Mouse (Mus musculus): ENCODE measurements around the gene Agbl4. TPM values are rescaled to one million over a fixed set of nuclear protein-coding genes. Genes with fewer than 3 reads are reported as not detected.

Agbl4 gene
- polyA plus RNA-seq, 1 experiment from 2014 or later: 0.19 TPM

- no peak for ATAC-seq (ENCODE audit: insufficient number of reproducible peaks, insufficient read depth, low FRiP score, low read depth)
- no peak overlapping the region for H3K9ac ChIP-seq (replicated peaks; ENCODE audit: low read depth, low read length)
- no peak overlapping the region for H3K4me2 ChIP-seq (replicated peaks; ENCODE audit: low read depth, low read length)
- H3K27me3 ChIP-seq (ENCODE audit: control insufficient read depth, insufficient read depth, low read length): no peaks in the 10 kb centered on the region
- H3K4me1 ChIP-seq (ENCODE audit: control insufficient read depth, insufficient read depth, low read length): no peaks in the 10 kb centered on the region
- no peaks in the 10 kb centered on the region for H3K9me3 ChIP-seq (ENCODE audit: control insufficient read depth, low read depth, low read length)
- H3K27ac ChIP-seq (ENCODE audit: low read length): no peak overlapping the region
- no peak overlapping the region for H3K4me3 ChIP-seq (ENCODE audit: low read depth, low read length)
- WGBS: 43% methylated on average over 3 of the region's 3 CpGs
- no peaks in the 10 kb centered on the region for H3K36me3 ChIP-seq (ENCODE audit: control insufficient read depth, insufficient read depth, low read length)
Measured at GRCm38 (mm10) chr4:111357176-111357575, 959.7 kb downstream of the Agbl4 start.

- Histone ChIP-seq H3K27ac (ENCODE audit: low read length) (no peak overlapping the region), H3K9ac (replicated peaks; ENCODE audit: low read depth, low read length) (no peak overlapping the region), H3K4me3 (ENCODE audit: low read depth, low read length) (no peak overlapping the region), H3K4me2 (replicated peaks; ENCODE audit: low read depth, low read length) (no peak overlapping the region), H3K27me3 (ENCODE audit: control insufficient read depth, insufficient read depth, low read length) (no peaks in the 10 kb centered on the region), H3K4me1 (ENCODE audit: control insufficient read depth, insufficient read depth, low read length) (no peaks in the 10 kb centered on the region), H3K9me3 (ENCODE audit: control insufficient read depth, low read depth, low read length) (no peaks in the 10 kb centered on the region), H3K36me3 (ENCODE audit: control insufficient read depth, insufficient read depth, low read length) (no peaks in the 10 kb centered on the region)
- no peak for ATAC-seq (ENCODE audit: insufficient number of reproducible peaks, insufficient read depth, low FRiP score, low read depth)
- 68% methylated on average over 2 of the region's 2 CpGs for WGBS
Measured at GRCm38 (mm10) chr4:111364199-111364598, 966.7 kb downstream of the Agbl4 start.

DNA sequence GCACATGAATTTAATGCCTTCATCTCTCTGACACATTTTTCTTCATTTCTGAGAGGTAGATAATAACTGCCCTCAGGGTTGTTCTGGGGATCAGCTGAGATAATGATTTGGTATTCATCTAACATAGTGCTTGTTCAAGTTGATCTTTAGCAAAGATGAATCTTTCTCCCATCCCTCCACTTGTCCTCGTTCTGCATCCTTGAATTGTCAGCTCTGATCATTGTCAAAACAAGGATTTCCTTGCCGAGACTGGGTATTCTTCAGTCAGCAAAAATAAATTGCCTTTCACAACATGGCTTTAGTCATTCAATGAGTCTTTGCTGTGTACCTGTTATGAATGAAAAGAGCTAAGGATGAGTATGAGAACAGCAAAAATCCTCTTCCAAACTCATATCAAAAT lies 970.3 kb downstream of the Agbl4 start:
- 64% methylated on average over 2 of the region's 2 CpGs for WGBS
- H3K9me3 ChIP-seq (ENCODE audit: control insufficient read depth, low read depth, low read length): no peaks in the 10 kb centered on the region
- no peak overlapping the region for H3K9ac ChIP-seq (replicated peaks; ENCODE audit: low read depth, low read length)
- no peak for ATAC-seq (ENCODE audit: insufficient number of reproducible peaks, insufficient read depth, low FRiP score, low read depth)
- no peak overlapping the region for H3K27ac ChIP-seq (ENCODE audit: low read length)
- H3K4me1 ChIP-seq (ENCODE audit: control insufficient read depth, insufficient read depth, low read length): no peaks in the 10 kb centered on the region
- no peaks in the 10 kb centered on the region for H3K36me3 ChIP-seq (ENCODE audit: control insufficient read depth, insufficient read depth, low read length)
- no peak overlapping the region for H3K4me3 ChIP-seq (ENCODE audit: low read depth, low read length)
- no peaks in the 10 kb centered on the region for H3K27me3 ChIP-seq (ENCODE audit: control insufficient read depth, insufficient read depth, low read length)
- H3K4me2 ChIP-seq (replicated peaks; ENCODE audit: low read depth, low read length): no peak overlapping the region

- Histone ChIP-seq H3K27ac (ENCODE audit: low read length) (no peak overlapping the region), H3K9me3 (ENCODE audit: control insufficient read depth, low read depth, low read length) (no peaks in the 10 kb centered on the region), H3K4me1 (ENCODE audit: control insufficient read depth, insufficient read depth, low read length) (no peaks in the 10 kb centered on the region), H3K36me3 (ENCODE audit: control insufficient read depth, insufficient read depth, low read length) (no peaks in the 10 kb centered on the region), H3K4me2 (replicated peaks; ENCODE audit: low read depth, low read length) (no peak overlapping the region), H3K4me3 (ENCODE audit: low read depth, low read length) (no peak overlapping the region), H3K9ac (replicated peaks; ENCODE audit: low read depth, low read length) (no peak overlapping the region), H3K27me3 (ENCODE audit: control insufficient read depth, insufficient read depth, low read length) (no peaks in the 10 kb centered on the region)
- no peak for ATAC-seq (ENCODE audit: insufficient number of reproducible peaks, insufficient read depth, low FRiP score, low read depth)
Measured at GRCm38 (mm10) chr4:111377159-111377558, 979.7 kb downstream of the Agbl4 start.

DNA sequence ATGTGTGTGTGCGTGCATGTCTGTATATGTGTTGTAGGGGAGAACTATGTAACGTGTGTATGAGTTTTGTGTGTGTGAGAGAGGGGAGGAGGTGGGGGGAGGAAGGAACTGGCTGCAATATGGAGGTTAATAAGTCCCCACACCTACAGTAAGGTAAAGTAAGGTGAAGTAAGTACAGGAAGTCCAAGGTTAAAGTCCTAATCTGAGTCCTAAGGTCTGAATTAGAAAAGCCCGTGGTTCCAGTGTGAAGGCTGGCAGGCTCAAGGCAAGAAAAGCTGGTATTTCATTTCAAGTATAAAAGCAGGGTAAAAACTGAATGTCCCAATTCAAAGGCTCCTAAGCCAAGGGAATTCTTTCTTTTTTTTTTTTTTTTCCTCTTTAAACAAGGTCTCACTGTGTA lies 980.6 kb downstream of the Agbl4 start:
- no peak for ATAC-seq (ENCODE audit: insufficient number of reproducible peaks, insufficient read depth, low FRiP score, low read depth)
- 94% methylated on average over 3 of the region's 3 CpGs for WGBS
- Histone ChIP-seq H3K36me3 (ENCODE audit: control insufficient read depth, insufficient read depth, low read length) (no peaks in the 10 kb centered on the region), H3K9ac (replicated peaks; ENCODE audit: low read depth, low read length) (no peak overlapping the region), H3K27me3 (ENCODE audit: control insufficient read depth, insufficient read depth, low read length) (no peaks in the 10 kb centered on the region), H3K4me3 (ENCODE audit: low read depth, low read length) (no peak overlapping the region), H3K9me3 (ENCODE audit: control insufficient read depth, low read depth, low read length) (no peaks in the 10 kb centered on the region), H3K4me1 (ENCODE audit: control insufficient read depth, insufficient read depth, low read length) (no peaks in the 10 kb centered on the region), H3K4me2 (replicated peaks; ENCODE audit: low read depth, low read length) (no peak overlapping the region), H3K27ac (ENCODE audit: low read length) (no peak overlapping the region)

DNA sequence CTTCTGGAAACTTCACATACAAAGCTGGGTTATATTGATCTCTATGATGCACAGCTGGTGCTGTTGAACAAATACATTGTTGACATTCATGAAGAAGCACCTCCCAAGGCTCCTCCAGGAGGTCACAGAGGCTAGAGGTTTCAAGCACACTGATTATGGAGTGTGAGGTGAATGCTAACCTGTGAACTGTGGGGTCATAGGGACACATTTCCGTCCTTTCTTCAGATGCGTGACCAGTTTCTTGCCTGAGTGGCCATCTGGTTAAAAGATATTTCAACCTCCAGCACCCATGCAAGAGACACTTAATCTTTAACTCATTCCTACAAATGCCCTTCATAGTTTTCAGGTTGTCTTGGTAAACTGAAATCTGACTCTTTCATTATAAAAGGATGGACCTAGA lies 985.6 kb downstream of the Agbl4 start:
- Histone ChIP-seq H3K27me3 (ENCODE audit: control insufficient read depth, insufficient read depth, low read length) (no peaks in the 10 kb centered on the region), H3K9ac (replicated peaks; ENCODE audit: low read depth, low read length) (no peak overlapping the region), H3K4me2 (replicated peaks; ENCODE audit: low read depth, low read length) (no peak overlapping the region), H3K27ac (ENCODE audit: low read length) (no peak overlapping the region), H3K36me3 (ENCODE audit: control insufficient read depth, insufficient read depth, low read length) (no peaks in the 10 kb centered on the region), H3K4me3 (ENCODE audit: low read depth, low read length) (no peak overlapping the region), H3K9me3 (ENCODE audit: control insufficient read depth, low read depth, low read length) (no peaks in the 10 kb centered on the region), H3K4me1 (ENCODE audit: control insufficient read depth, insufficient read depth, low read length) (no peaks in the 10 kb centered on the region)
- no peak for ATAC-seq (ENCODE audit: insufficient number of reproducible peaks, insufficient read depth, low FRiP score, low read depth)
- 81% methylated on average over 2 of the region's 2 CpGs for WGBS

GRCm38 (mm10) chr4:111390736-111391135 lies 993.3 kb downstream of the Agbl4 start:
- ATAC-seq (ENCODE audit: insufficient number of reproducible peaks, insufficient read depth, low FRiP score, low read depth): no peak
- no peaks in the 10 kb centered on the region for H3K36me3 ChIP-seq (ENCODE audit: control insufficient read depth, insufficient read depth, low read length)
- H3K4me1 ChIP-seq (ENCODE audit: control insufficient read depth, insufficient read depth, low read length): no peaks in the 10 kb centered on the region
- H3K27ac ChIP-seq (ENCODE audit: low read length): no peak overlapping the region
- H3K4me2 ChIP-seq (replicated peaks; ENCODE audit: low read depth, low read length): no peak overlapping the region
- no peak overlapping the region for H3K4me3 ChIP-seq (ENCODE audit: low read depth, low read length)
- no peaks in the 10 kb centered on the region for H3K27me3 ChIP-seq (ENCODE audit: control insufficient read depth, insufficient read depth, low read length)
- no peaks in the 10 kb centered on the region for H3K9me3 ChIP-seq (ENCODE audit: control insufficient read depth, low read depth, low read length)
- no peak overlapping the region for H3K9ac ChIP-seq (replicated peaks; ENCODE audit: low read depth, low read length)

- H3K9ac ChIP-seq (replicated peaks; ENCODE audit: low read depth, low read length): no peak overlapping the region
- H3K9me3 ChIP-seq (ENCODE audit: control insufficient read depth, low read depth, low read length): no peaks in the 10 kb centered on the region
- H3K4me3 ChIP-seq (ENCODE audit: low read depth, low read length): no peak overlapping the region
- H3K27ac ChIP-seq (ENCODE audit: low read length): no peak overlapping the region
- no peak for ATAC-seq (ENCODE audit: insufficient number of reproducible peaks, insufficient read depth, low FRiP score, low read depth)
- H3K4me1 ChIP-seq (ENCODE audit: control insufficient read depth, insufficient read depth, low read length): no peaks in the 10 kb centered on the region
- H3K36me3 ChIP-seq (ENCODE audit: control insufficient read depth, insufficient read depth, low read length): no peaks in the 10 kb centered on the region
- H3K27me3 ChIP-seq (ENCODE audit: control insufficient read depth, insufficient read depth, low read length): no peaks in the 10 kb centered on the region
- no peak overlapping the region for H3K4me2 ChIP-seq (replicated peaks; ENCODE audit: low read depth, low read length)
Measured at GRCm38 (mm10) chr4:111399784-111400183, 1002.3 kb downstream of the Agbl4 start.

DNA sequence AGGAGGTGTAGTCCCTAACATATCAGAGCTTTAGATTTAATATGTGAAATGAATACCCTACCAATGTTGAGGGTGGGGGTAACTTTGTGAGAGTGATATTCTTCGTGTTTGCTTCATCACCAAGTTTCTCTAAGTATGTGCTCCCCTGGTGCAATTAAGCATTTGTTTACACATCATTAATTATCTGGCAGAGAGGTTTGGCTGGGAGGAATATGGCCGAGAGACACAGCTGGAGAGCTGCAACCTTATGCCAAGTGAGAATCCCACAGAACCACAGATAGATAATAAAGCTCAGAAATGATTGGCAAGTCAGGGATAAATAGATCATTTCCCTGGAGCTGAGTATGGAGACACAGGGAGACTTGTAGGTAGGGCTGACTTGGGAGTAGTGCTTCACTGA lies 1003.2 kb downstream of the Agbl4 start:
- no peak overlapping the region for H3K4me3 ChIP-seq (ENCODE audit: low read depth, low read length)
- H3K36me3 ChIP-seq (ENCODE audit: control insufficient read depth, insufficient read depth, low read length): no peaks in the 10 kb centered on the region
- WGBS: 29% methylated on average over 2 of the region's 2 CpGs
- ATAC-seq (ENCODE audit: insufficient number of reproducible peaks, insufficient read depth, low FRiP score, low read depth): no peak
- H3K9me3 ChIP-seq (ENCODE audit: control insufficient read depth, low read depth, low read length): no peaks in the 10 kb centered on the region
- no peaks in the 10 kb centered on the region for H3K27me3 ChIP-seq (ENCODE audit: control insufficient read depth, insufficient read depth, low read length)
- H3K4me2 ChIP-seq (replicated peaks; ENCODE audit: low read depth, low read length): no peak overlapping the region
- H3K9ac ChIP-seq (replicated peaks; ENCODE audit: low read depth, low read length): no peak overlapping the region
- H3K4me1 ChIP-seq (ENCODE audit: control insufficient read depth, insufficient read depth, low read length): no peaks in the 10 kb centered on the region
- H3K27ac ChIP-seq (ENCODE audit: low read length): no peak overlapping the region
